Mouse (Mus musculus) forebrain, postnatal 0 days (tissue): ENCODE data around the gene Oaz2. TPM values are rescaled to one million over a fixed set of nuclear protein-coding genes. Genes with fewer than 3 reads are reported as not detected.

Experiments used
- ATAC-seq: fragments of 200-750 bp; cut with Nextera tagmentation; 2 replicates; pipeline ENCODE4 v1.8.0; 2017; ENCODE audit warnings: mild to moderate bottlenecking, moderate library complexity
- DNase-seq: peaks from one replicate; pipeline ENCODE4 v3.0.0-alpha.2; 2015
- H3K27ac ChIP-seq: fragments of 300-500 bp; sonication (generic); 2 replicates; pipeline ENCODE4 v1.5.1; 2014; ENCODE audit warnings: low read depth, mild to moderate bottlenecking, antibody characterized with exemption, low read length, moderate library complexity, mixed read lengths
- H3K27me3 ChIP-seq: fragments of 300-500 bp; sonication (generic); 2 replicates; pipeline ENCODE4 v1.6.1; 2014; ENCODE audit warnings: mild to moderate bottlenecking, low read length, mixed read lengths; ENCODE audit not compliant: insufficient read depth
- H3K36me3 ChIP-seq: fragments of 300-500 bp; sonication (generic); 2 replicates; pipeline ENCODE4 v1.6.1; 2014; ENCODE audit warnings: mild to moderate bottlenecking, moderate library complexity; ENCODE audit not compliant: insufficient read depth
- H3K4me1 ChIP-seq: fragments of 300-500 bp; sonication (generic); 2 replicates; pipeline ENCODE4 v1.6.1; 2014; ENCODE audit warnings: antibody characterized with exemption; ENCODE audit not compliant: insufficient read depth
- H3K4me2 ChIP-seq: fragments of 300-500 bp; sonication (generic); 2 replicates; pipeline ENCODE4 v1.6.1; 2014; ENCODE audit warnings: low read depth, mild to moderate bottlenecking, moderate library complexity
- H3K4me3 ChIP-seq: fragments of 300-500 bp; sonication (generic); 2 replicates; pipeline ENCODE4 v1.5.1; 2014; ENCODE audit warnings: low read depth, low read length, mixed read lengths
- H3K9ac ChIP-seq: fragments of 300-500 bp; sonication (generic); 2 replicates; pipeline ENCODE4 v1.6.1; 2014; ENCODE audit warnings: mild to moderate bottlenecking
- H3K9me3 ChIP-seq: fragments of 300-500 bp; sonication (generic); 2 replicates; pipeline ENCODE4 v1.6.1; 2016; ENCODE audit warnings: low read length
- CTCF ChIP-seq: sonication (generic); IDR thresholded peaks from 2 replicates; pipeline ENCODE4 v1.5.1; 2016; ENCODE audit warnings: antibody characterized with exemption, control low read depth, low read depth
- WGBS: fragments of 180-500 bp; shearing (Covaris S2); extraction: QIAGEN DNeasy Blood & Tissue Kit; methylation state at CpG from one replicate; pipeline ENCODE4 v1.1.7; 2014; 5-methylcytosine and 5-hydroxymethylcytosine counted together
- polyA plus RNA-seq: library from polyadenylated mRNA; unstranded; fragments of >200 nt; fragmentation: Nextera tagmentation; extraction: Ambion mirVana; gene quantifications from 2 replicates; pipeline ENCODE4 v1.2.1, GENCODE M21; 2015
- total RNA-seq: library from RNA; depleted of rRNA; stranded (reverse); fragments of >200 nt; gene quantifications from 2 replicates; pipeline ENCODE4 v1.2.3, GENCODE M21; 2014

Oaz2 gene
- total and polyA plus RNA-seq, 2 experiments from 2014 or later = 301 to 374 TPM

GRCm38 (mm10) chr9:65640838-65641410 lies 26.9 kb upstream of the Oaz2 start:
- no peak overlapping the region for H3K27ac ChIP-seq
- H3K9ac ChIP-seq = no peak overlapping the region
- no peak overlapping the region for H3K4me3 ChIP-seq
- H3K36me3 ChIP-seq = no peaks in the 10 kb centered on the region
- no peaks in the 10 kb centered on the region for H3K4me1 ChIP-seq
- no peaks in the 10 kb centered on the region for H3K27me3 ChIP-seq
- WGBS = 14% methylated on average over 5 of the region's 5 CpGs
- H3K9me3 ChIP-seq = no peaks in the 10 kb centered on the region
- ATAC-seq = no peak
- no peak for DNase-seq
- no peak for TF ChIP-seq CTCF
- no peak overlapping the region for H3K4me2 ChIP-seq

GRCm38 (mm10) chr9:65641446-65642052 lies 26.3 kb upstream of the Oaz2 start:
- no peak overlapping the region for H3K4me3 ChIP-seq
- H3K27me3 ChIP-seq = no peaks in the 10 kb centered on the region
- no peak overlapping the region for H3K9ac ChIP-seq
- no peak overlapping the region for H3K27ac ChIP-seq
- no peaks in the 10 kb centered on the region for H3K36me3 ChIP-seq
- ATAC-seq (no peak), DNase-seq (no peak)
- TF ChIP-seq CTCF = no peak
- no peak overlapping the region for H3K4me2 ChIP-seq
- no peaks in the 10 kb centered on the region for H3K4me1 ChIP-seq
- 13% methylated on average over 12 of the region's 12 CpGs for WGBS
- H3K9me3 ChIP-seq = no peaks in the 10 kb centered on the region

DNA sequence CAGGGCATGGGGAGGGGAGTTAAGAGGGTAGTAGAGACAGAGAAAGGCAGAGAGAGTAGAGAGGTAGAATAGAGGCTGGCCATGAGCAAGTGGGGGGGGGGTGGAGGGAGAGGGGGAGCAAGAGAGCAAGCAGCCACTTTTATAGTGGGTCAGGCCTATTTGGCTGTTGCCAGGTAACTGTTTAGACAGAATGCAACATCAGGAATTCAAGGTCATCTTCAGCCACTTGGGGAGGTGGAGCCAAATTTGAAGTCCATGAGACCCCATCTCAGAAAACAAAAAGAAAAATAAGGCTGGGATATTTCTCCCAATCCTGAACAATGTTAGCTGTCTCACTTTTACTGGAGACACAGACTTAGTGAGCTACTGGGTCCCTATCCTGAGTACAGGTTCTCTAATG lies 25.3 kb upstream of the Oaz2 start:
- Histone ChIP-seq H3K4me3 (no peak overlapping the region), H3K27me3 (no peaks in the 10 kb centered on the region), H3K27ac (no peak overlapping the region), H3K4me2 (no peak overlapping the region), H3K4me1 (no peaks in the 10 kb centered on the region), H3K9ac (no peak overlapping the region), H3K9me3 (no peaks in the 10 kb centered on the region), H3K36me3 (no peaks in the 10 kb centered on the region)
- DNase-seq (no peak), ATAC-seq (no peak)
- TF ChIP-seq CTCF = no peak

- Histone ChIP-seq H3K4me1 (no peaks in the 10 kb centered on the region), H3K4me2 (no peak overlapping the region), H3K27me3 (no peaks in the 10 kb centered on the region), H3K4me3 (no peak overlapping the region), H3K9ac (no peak overlapping the region), H3K27ac (no peak overlapping the region), H3K36me3 (no peaks in the 10 kb centered on the region), H3K9me3 (no peaks in the 10 kb centered on the region)
- 80% methylated on average over 4 of the region's 4 CpGs for WGBS
- DNase-seq = no peak
- ATAC-seq = no peak
- TF ChIP-seq CTCF = no peak
These were observed 22.8 kb upstream of the Oaz2 start for GRCm38 (mm10) chr9:65644960-65645359.

- ATAC-seq = no peak
- H3K9me3 ChIP-seq = no peaks in the 10 kb centered on the region
- no peak overlapping the region for H3K4me2 ChIP-seq
- no peak overlapping the region for H3K4me3 ChIP-seq
- DNase-seq = no peak
- H3K36me3 ChIP-seq = no peaks in the 10 kb centered on the region
- TF ChIP-seq CTCF = no peak
- no peak overlapping the region for H3K27ac ChIP-seq
- no peaks in the 10 kb centered on the region for H3K4me1 ChIP-seq
- H3K9ac ChIP-seq = no peak overlapping the region
- WGBS = 48% methylated on average over 3 of the region's 3 CpGs
- H3K27me3 ChIP-seq = no peaks in the 10 kb centered on the region
These were observed 21.8 kb upstream of the Oaz2 start for GRCm38 (mm10) chr9:65645984-65646383.

- Histone ChIP-seq H3K4me3 (no peak overlapping the region), H3K4me1 (no peaks in the 10 kb centered on the region), H3K9ac (no peak overlapping the region), H3K27me3 (no peaks in the 10 kb centered on the region), H3K36me3 (no peaks in the 10 kb centered on the region), H3K4me2 (no peak overlapping the region), H3K9me3 (no peaks in the 10 kb centered on the region), H3K27ac (no peak overlapping the region)
- 93% methylated on average over 2 of the region's 2 CpGs for WGBS
- DNase-seq (no peak), ATAC-seq (no peak)
- TF ChIP-seq CTCF = no peak
These were observed 21.0 kb upstream of the Oaz2 start for GRCm38 (mm10) chr9:65646782-65647181.

GRCm38 (mm10) chr9:65648730-65649129 lies 19.1 kb upstream of the Oaz2 start:
- Histone ChIP-seq H3K27me3 (no peaks in the 10 kb centered on the region), H3K4me2 (no peak overlapping the region), H3K27ac (no peak overlapping the region), H3K9ac (no peak overlapping the region), H3K4me1 (no peaks in the 10 kb centered on the region), H3K36me3 (no peaks in the 10 kb centered on the region), H3K9me3 (no peaks in the 10 kb centered on the region), H3K4me3 (no peak overlapping the region)
- no peak for ATAC-seq
- TF ChIP-seq CTCF = no peak
- WGBS = 96% methylated on average over 13 of the region's 13 CpGs
- no peak for DNase-seq
